Mouse (Mus musculus): ENCODE results near the gene Tmem184b. TPM values are rescaled to one million over a fixed set of nuclear protein-coding genes. Genes with fewer than 3 reads are reported as not detected.
A peak's percentile ranks its signal among the peaks of the same experiment; 100 is the strongest.

Tmem184b gene
- polyA plus RNA-seq, 1 experiment from 2014 or later, result 75.5 TPM

DNA sequence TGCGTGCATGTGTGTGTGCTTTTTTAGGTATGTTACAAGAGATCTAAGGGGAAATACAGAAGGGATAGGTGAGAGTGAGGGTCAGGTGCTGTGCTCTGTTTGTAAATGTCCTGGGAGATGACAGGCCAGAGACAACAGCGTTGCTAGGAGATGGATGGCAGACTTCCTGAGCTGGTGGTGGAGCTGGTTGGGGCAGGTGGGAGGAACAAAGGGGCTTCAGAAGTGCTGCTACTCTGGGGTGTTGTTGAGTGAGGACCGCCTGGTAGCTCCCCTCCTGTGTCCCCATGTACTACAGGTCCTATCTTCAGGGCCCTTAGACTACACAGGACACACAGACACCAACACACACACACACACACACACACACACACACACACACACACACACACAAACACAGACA, 28.6 kb downstream of the Tmem184b start:
- Histone ChIP-seq H3K4me3 (replicated peaks) (no peak overlapping the region), H3K9ac (no peak overlapping the region), H3K9me3 (replicated peaks) (no peaks in the 10 kb centered on the region), H3K4me1 (peaks cover 12% of the 10 kb centered on the region), H3K36me3 (peaks cover 70% of the 10 kb centered on the region), H3K4me2 (no peak overlapping the region), H3K27ac (no peak overlapping the region), H3K27me3 (no peaks in the 10 kb centered on the region)
- no peak for ATAC-seq (replicated peaks; ENCODE audit: low FRiP score)
- WGBS, result 57% methylated on average over 3 of the region's 3 CpGs

- Histone ChIP-seq H3K4me1 (peaks cover 41% of the 10 kb centered on the region), H3K27me3 (no peaks in the 10 kb centered on the region), H3K4me2 (no peak overlapping the region), H3K27ac (peak overlapping the region; percentile 78; the same call in 1 of the 2 replicates), H3K9me3 (replicated peaks) (no peaks in the 10 kb centered on the region), H3K4me3 (replicated peaks) (no peak overlapping the region), H3K36me3 (peaks cover 75% of the 10 kb centered on the region), H3K9ac (no peak overlapping the region)
- ATAC-seq (replicated peaks; ENCODE audit: low FRiP score), result peak; percentile 9; the same call in 1 of the 2 replicates
- WGBS, result 78% methylated on average over 7 of the region's 7 CpGs
Observed at GRCm38 (mm10) chr15:79370281-79370843, 33.0 kb downstream of the Tmem184b start.

- Histone ChIP-seq H3K4me2 (no peak overlapping the region), H3K27ac (peak overlapping the region; percentile 78), H3K4me1 (peaks cover 41% of the 10 kb centered on the region), H3K27me3 (no peaks in the 10 kb centered on the region), H3K4me3 (replicated peaks) (no peak overlapping the region), H3K9me3 (replicated peaks) (no peaks in the 10 kb centered on the region), H3K9ac (no peak overlapping the region), H3K36me3 (peaks cover 78% of the 10 kb centered on the region)
- ATAC-seq (replicated peaks; ENCODE audit: low FRiP score), result peak; percentile 38
- WGBS, result 61% methylated on average over 15 of the region's 15 CpGs
Observed at GRCm38 (mm10) chr15:79369452-79370280, 33.7 kb downstream of the Tmem184b start.

GRCm38 (mm10) chr15:79368861-79369440, 34.4 kb downstream of the Tmem184b start:
- 46% methylated on average over 8 of the region's 8 CpGs for WGBS
- Histone ChIP-seq H3K36me3 (peaks cover 78% of the 10 kb centered on the region), H3K9me3 (replicated peaks) (no peaks in the 10 kb centered on the region), H3K27ac (peak overlapping the region; percentile 78), H3K4me2 (0 out of 2 replicates have a peak overlapping the region, but pooled peaks have one; percentile 14), H3K4me1 (peaks cover 48% of the 10 kb centered on the region), H3K4me3 (replicated peaks) (no peak overlapping the region), H3K27me3 (no peaks in the 10 kb centered on the region), H3K9ac (no peak overlapping the region)
- ATAC-seq (replicated peaks; ENCODE audit: low FRiP score), result no peak

- peaks cover 52% of the 10 kb centered on the region for H3K4me1 ChIP-seq
- H3K27me3 ChIP-seq, result no peaks in the 10 kb centered on the region
- no peak overlapping the region for H3K4me3 ChIP-seq (replicated peaks)
- H3K4me2 ChIP-seq, result peak overlapping the region; percentile 14; the same call in 1 of the 2 replicates
- H3K9me3 ChIP-seq (replicated peaks), result no peaks in the 10 kb centered on the region
- H3K36me3 ChIP-seq, result peaks cover 78% of the 10 kb centered on the region
- ATAC-seq (replicated peaks; ENCODE audit: low FRiP score), result peak; percentile 79
- WGBS, result 30% methylated on average over 14 of the region's 14 CpGs
- peak overlapping the region; percentile 78 for H3K27ac ChIP-seq
- no peak overlapping the region for H3K9ac ChIP-seq
Observed at GRCm38 (mm10) chr15:79368313-79368811, 35.0 kb downstream of the Tmem184b start.

GRCm38 (mm10) chr15:79366402-79366801, 37.0 kb downstream of the Tmem184b start:
- H3K36me3 ChIP-seq, result peaks cover 80% of the 10 kb centered on the region
- 92% methylated on average over 5 of the region's 5 CpGs for WGBS
- H3K9me3 ChIP-seq (replicated peaks), result no peaks in the 10 kb centered on the region
- H3K4me2 ChIP-seq, result no peak overlapping the region
- no peak overlapping the region for H3K27ac ChIP-seq
- ATAC-seq (replicated peaks; ENCODE audit: low FRiP score), result no peak
- H3K4me1 ChIP-seq, result peaks cover 60% of the 10 kb centered on the region
- H3K27me3 ChIP-seq, result no peaks in the 10 kb centered on the region
- no peak overlapping the region for H3K9ac ChIP-seq
- no peak overlapping the region for H3K4me3 ChIP-seq (replicated peaks)

DNA sequence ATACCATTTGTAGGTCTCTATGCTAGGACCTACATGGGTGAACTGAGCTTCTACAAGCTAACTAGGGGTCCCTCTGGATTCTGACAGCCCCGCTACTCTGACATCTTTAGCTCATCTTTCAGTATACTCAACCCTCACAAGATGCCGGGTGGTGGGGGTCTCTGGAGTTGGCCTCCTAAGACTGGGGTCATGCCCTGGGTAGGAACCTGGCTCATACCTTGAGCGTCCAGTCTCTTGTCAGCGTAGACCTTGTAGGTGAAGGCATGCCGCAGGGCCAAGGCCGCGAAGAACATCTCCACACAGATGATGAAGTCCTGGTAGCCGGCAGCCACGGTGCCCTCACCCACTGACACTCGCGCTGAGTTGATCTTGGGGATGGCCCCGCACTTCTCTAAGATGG, 38.3 kb downstream of the Tmem184b start:
- Histone ChIP-seq H3K9me3 (replicated peaks) (no peaks in the 10 kb centered on the region), H3K27me3 (no peaks in the 10 kb centered on the region), H3K4me3 (replicated peaks) (no peak overlapping the region), H3K27ac (no peak overlapping the region), H3K9ac (no peak overlapping the region), H3K4me2 (no peak overlapping the region), H3K4me1 (peaks cover 64% of the 10 kb centered on the region), H3K36me3 (peaks cover 78% of the 10 kb centered on the region)
- ATAC-seq (replicated peaks; ENCODE audit: low FRiP score), result no peak
- 95% methylated on average over 12 of the region's 12 CpGs for WGBS

DNA sequence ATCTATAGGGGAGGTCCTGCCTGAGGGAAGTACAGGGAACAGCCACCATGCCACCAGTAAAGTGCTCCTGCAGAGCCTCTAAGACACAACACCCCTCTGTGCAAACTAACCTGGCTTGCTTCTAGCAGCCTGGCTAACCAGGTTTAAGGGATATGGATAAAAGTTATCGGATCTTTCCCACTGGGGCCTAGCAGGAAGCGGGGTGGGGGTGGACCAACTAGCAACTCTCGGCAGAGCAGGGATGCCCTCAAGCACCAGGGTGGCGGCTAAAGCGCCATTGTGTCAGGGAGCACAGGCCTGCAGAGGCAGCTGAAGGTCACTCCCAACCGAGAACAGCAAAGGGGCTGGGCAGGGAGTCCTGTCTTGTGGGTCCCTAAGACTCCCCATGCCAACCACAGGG, 39.2 kb downstream of the Tmem184b start:
- 70% methylated on average over 6 of the region's 6 CpGs for WGBS
- H3K9ac ChIP-seq, result no peak overlapping the region
- peaks cover 63% of the 10 kb centered on the region for H3K4me1 ChIP-seq
- ATAC-seq (replicated peaks; ENCODE audit: low FRiP score), result no peak
- no peak overlapping the region for H3K4me3 ChIP-seq (replicated peaks)
- H3K36me3 ChIP-seq, result peaks cover 69% of the 10 kb centered on the region
- H3K27ac ChIP-seq, result 0 out of 2 replicates have a peak overlapping the region, but pooled peaks have one; percentile 28
- H3K27me3 ChIP-seq, result no peaks in the 10 kb centered on the region
- H3K4me2 ChIP-seq, result no peak overlapping the region
- H3K9me3 ChIP-seq (replicated peaks), result no peaks in the 10 kb centered on the region

- H3K9me3 ChIP-seq (replicated peaks), result no peaks in the 10 kb centered on the region
- H3K4me2 ChIP-seq, result no peak overlapping the region
- no peak overlapping the region for H3K9ac ChIP-seq
- H3K4me3 ChIP-seq (replicated peaks), result no peak overlapping the region
- H3K27ac ChIP-seq, result peak overlapping the region; percentile 28
- peaks cover 47% of the 10 kb centered on the region for H3K36me3 ChIP-seq
- 47% methylated on average over 4 of the region's 4 CpGs for WGBS
- 0 out of 2 replicates have a peak, but pooled peaks cover 3% of the 10 kb centered on the region for H3K27me3 ChIP-seq
- ATAC-seq (replicated peaks; ENCODE audit: low FRiP score), result no peak
- peaks cover 72% of the 10 kb centered on the region for H3K4me1 ChIP-seq
Observed at GRCm38 (mm10) chr15:79361023-79361422, 42.3 kb downstream of the Tmem184b start.

DNA sequence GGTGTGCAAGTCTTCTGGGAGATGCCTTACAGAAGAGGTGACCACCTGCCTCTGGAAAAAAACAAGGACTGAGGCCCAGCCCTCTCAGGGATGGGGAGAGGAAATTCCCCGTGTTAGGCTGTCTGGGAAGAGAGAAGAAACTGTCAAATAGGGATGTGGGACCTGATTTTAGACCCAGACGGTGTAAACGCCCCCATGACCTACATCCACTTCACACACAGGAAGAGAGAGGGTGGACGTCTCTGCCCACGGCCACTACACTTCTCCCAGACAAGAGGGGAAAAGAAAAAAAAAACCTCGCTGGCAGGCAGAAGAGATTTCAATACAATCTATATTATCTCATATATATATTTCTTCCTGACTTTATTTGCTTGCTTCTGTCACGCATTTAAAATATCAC, 43.0 kb downstream of the Tmem184b start:
- ATAC-seq (replicated peaks; ENCODE audit: low FRiP score), result no peak
- no peak overlapping the region for H3K4me3 ChIP-seq (replicated peaks)
- H3K9me3 ChIP-seq (replicated peaks), result no peaks in the 10 kb centered on the region
- peaks cover 40% of the 10 kb centered on the region for H3K36me3 ChIP-seq
- H3K4me2 ChIP-seq, result no peak overlapping the region
- peaks cover 75% of the 10 kb centered on the region for H3K4me1 ChIP-seq
- no peak overlapping the region for H3K9ac ChIP-seq
- 36% methylated on average over 7 of the region's 7 CpGs for WGBS
- peak overlapping the region; percentile 82 for H3K27ac ChIP-seq
- H3K27me3 ChIP-seq, result 0 out of 2 replicates have a peak, but pooled peaks cover 3% of the 10 kb centered on the region

DNA sequence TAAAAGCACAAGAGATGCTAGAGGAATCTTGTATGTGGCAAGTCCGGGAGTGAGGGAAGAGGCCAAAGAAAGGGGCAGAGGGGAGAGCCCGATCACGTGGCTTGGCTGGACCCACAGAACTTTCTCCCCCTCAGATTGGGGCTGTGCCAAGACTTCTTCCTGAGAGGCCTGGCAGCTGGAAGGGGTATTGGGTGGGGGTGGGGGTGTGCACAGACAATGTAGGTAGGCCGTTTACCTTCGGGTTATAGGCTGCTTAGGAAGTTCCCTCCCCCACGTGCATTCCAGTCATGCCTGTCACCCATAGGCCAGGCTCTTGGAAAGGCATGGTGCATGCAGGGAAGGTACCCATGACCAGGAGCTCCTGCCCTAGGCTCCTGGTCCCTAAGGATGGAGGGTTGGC, 43.4 kb downstream of the Tmem184b start:
- no peaks in the 10 kb centered on the region for H3K9me3 ChIP-seq (replicated peaks)
- H3K4me2 ChIP-seq, result no peak overlapping the region
- H3K27ac ChIP-seq, result peak overlapping the region; percentile 82
- peaks cover 36% of the 10 kb centered on the region for H3K36me3 ChIP-seq
- H3K4me3 ChIP-seq (replicated peaks), result no peak overlapping the region
- ATAC-seq (replicated peaks; ENCODE audit: low FRiP score), result peak; percentile 40
- 0 out of 2 replicates have a peak, but pooled peaks cover 3% of the 10 kb centered on the region for H3K27me3 ChIP-seq
- peaks cover 75% of the 10 kb centered on the region for H3K4me1 ChIP-seq
- WGBS, result 8% methylated on average over 6 of the region's 6 CpGs
- H3K9ac ChIP-seq, result no peak overlapping the region
